Mouse (Mus musculus) thymus, postnatal 25 days (tissue): ENCODE data around the gene Slc22a20.
A peak's percentile ranks its signal among the peaks of the same experiment; 100 is the strongest.

Experiments
- DNase-seq: peaks from one replicate; pipeline ENCODE4 v3.0.0; 2022

The Slc22a20 gene

DNA sequence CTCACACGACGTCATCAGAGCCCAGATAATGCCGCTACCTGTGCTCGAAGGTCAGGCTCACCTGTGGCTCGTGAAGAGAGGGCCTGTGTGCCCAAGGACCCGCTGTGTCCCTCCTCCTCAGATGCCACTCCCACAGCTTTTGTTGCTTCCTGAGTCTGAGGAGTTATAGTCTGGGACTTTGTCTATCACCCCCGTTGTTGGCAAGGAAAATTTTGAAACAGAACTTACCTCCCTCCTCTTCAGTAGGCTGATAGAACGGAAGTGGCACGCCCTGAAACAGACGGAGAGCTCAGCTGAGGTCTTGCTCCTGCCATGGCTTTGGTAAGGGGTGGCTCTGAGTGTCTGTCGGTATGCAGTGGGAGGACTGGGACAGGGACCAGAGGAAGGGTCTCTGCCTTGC is 35.7 kb downstream of the Slc22a20 start:
- DNase-seq, result no peak

DNA sequence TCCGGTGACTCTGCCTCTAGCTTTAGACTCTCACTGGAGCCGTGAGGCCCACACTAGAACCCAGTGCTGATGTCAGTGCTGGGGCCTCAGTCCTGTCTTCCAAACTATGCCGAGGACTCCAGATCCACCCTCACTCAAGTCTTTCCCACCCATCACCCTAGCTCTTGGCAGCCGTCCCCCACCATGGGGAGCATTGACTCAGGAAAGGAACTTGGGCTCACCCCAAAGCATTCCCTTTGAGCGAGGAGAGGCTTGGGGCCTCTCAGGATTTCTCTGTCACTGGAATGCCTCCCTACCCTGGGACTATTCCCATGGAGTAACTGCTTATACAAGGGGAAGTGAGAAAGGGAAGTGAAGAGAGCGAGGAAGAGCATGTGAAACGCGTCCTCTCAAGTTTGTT is 40.1 kb downstream of the Slc22a20 start:
- no peak for DNase-seq

DNA sequence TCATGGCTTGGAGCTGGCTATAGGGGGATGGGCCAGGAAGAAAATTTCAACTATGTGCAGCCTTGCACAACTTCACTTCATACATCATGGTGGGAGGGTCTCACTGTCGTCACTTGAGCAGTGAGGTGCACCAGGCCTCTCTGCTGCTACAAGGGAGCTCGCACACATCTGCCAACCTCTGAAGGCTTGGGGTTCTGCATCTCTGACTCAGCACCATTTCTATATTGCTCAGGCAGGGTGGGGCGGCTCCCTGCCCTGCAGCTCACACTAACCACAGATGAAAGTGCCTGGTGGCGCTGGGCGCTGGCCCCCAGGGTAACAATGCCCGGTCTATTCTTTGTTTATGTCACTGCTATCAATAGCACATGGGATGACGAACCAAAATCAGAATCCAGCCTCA is 40.9 kb downstream of the Slc22a20 start:
- DNase-seq, result no peak

DNA sequence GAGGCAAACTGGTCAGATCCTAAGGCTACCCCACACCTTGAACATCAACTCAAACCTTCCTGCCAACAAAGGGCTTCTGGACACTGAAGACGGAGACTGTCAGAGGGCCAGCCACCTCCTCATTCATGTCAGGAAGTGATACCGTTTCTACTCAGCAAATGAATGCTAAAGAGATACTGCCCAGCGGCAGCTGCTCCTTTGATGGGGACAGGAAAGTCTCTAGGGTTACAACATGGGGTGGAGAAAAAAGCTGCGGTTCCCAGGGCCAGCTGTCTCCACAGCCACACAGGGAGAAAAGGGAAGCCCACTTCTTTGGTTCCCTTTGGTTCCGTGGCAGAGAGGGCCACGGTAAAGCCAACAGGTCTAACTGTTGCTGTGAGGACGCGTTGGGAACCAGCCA is 41.8 kb downstream of the Slc22a20 start:
- no peak for DNase-seq

- DNase-seq, result no peak
Observed at GRCm38 (mm10) chr19:5943404-5943803, 42.5 kb downstream of the Slc22a20 start.

DNA sequence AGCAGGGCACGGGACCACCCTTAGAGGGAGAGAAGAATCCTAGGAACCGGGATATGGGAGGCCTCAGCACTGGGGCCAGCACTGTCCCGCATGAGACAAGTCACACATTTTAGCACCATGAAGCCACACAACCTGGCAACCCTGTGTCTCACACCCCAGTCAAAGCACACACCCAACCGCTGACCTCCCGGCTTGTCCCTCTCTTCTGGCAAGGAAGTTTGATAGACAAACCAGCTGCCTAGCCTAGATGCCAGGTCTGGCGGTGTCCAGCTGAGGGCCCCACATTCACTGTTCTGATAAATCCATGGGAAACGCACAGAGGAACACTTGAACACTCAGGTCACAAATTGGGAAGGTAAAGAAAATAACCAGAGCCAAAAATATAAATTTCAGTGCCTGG is 43.4 kb downstream of the Slc22a20 start:
- no peak for DNase-seq

DNA sequence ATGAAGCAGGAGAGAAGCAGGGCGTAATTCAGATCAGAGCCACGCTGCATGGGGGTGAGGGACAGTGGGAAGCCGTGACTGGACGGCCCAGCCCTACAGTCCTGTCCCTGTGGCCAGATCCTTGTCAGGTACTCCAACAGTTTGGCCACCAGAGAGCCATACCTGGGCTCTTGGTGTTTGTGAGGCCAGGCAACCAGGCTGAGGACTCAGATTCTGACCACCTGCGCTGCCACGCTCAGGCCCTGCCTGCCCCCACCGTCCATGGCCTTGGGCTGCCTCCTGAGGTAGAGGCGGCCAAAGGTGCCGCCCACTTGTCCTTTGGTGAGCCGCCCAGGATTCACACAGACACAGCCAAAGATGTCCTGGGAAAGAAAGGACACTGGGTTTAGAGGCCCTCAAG is 45.3 kb downstream of the Slc22a20 start:
- no peak for DNase-seq

- no peak for DNase-seq
Observed at GRCm38 (mm10) chr19:5940173-5940572, 45.8 kb downstream of the Slc22a20 start.

GRCm38 (mm10) chr19:5939715-5940114 is 46.2 kb downstream of the Slc22a20 start:
- DNase-seq, result no peak

- DNase-seq, result no peak
Observed at GRCm38 (mm10) chr19:5938516-5938915, 47.4 kb downstream of the Slc22a20 start.

- DNase-seq, result no peak
Observed at GRCm38 (mm10) chr19:5937836-5938406, 48.0 kb downstream of the Slc22a20 start.

GRCm38 (mm10) chr19:5937095-5937835 is 48.7 kb downstream of the Slc22a20 start:
- DNase-seq, result no peak

DNA sequence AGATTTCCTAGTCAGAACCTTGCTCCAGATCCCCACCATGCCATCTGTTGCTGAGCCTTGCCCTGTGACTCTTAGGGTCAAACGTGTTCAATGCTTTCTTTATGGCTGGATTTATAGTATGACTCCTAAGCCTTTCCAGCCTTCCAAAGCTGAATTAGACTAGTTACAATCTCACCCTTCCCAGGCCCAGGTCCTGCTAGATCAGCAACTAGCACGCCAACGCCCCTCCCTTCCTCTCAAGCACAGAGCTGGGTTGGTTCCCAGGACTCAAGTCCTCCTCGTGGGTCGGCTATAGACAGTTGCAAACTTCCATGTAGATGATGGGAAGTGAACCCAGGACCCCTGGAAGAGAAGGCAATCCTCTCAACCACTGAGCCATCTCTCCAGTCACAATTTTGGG is 50.3 kb downstream of the Slc22a20 start:
- DNase-seq, result no peak

DNA sequence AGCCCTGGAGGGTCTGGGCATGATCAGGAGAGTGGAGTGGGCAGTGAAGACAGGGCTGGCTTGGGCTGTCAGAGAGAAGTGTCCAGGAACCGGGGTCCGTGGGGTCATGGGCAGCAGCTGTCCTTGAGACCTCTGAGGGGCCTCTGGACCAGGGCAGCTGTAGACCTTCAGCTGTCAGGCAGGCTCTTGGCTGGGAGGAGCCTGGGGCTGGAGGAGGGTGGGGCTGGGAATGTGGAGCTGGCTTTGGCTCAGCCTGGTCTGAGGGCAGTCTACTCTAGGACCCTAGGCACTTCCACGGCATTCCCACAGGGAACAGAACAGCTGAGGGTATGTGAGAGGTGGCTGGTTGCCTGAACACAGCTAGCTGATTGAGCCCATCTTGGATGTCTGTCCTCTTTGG is 50.7 kb downstream of the Slc22a20 start:
- no peak for DNase-seq

DNA sequence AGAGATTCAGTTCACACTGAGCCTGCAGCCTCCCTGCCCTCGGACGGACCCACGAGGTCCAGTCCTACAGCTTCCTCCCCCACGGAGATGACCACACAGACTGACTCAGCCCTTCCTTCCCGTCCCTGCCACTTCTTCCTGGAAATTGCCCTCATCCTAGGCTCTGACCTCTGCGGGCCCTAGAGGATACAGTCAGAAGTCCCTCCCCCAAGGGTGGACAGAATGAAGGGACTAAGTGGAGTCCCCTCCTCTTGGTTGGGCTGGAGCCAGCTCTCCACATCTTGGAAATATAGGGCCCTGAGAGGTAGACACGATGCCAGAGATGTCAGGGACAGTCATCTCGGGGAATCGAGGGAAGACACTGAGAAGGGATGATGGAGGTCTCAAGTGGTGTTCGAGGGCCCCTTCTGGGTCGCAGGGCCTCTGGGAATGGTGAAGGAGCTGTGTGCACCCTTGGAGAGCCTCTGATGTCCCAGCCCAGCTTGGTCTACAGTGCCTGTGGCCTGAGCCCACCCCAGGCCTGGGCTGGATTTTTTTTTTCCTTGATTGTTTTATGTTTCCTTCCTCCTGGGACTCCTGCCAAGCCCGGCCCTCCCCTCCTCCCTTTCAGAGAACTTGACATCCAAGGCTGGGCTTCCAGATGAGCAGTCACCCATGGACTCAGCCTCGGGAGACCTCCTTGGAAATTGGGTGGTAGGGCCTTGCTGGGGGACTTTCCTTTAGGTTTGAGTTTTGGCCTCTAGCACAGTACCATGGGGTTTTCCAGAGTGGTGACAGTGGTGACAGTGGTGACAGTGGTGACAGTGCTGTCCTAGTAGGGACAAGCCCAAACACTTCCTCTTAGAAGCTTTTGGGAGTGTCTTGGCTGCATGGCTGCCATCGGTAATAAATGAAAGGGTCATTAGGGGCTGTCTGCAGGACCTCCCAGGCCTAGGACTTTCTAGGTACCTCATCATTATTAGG is 56.0 kb downstream of the Slc22a20 start:
- DNase-seq, result no peak

DNA sequence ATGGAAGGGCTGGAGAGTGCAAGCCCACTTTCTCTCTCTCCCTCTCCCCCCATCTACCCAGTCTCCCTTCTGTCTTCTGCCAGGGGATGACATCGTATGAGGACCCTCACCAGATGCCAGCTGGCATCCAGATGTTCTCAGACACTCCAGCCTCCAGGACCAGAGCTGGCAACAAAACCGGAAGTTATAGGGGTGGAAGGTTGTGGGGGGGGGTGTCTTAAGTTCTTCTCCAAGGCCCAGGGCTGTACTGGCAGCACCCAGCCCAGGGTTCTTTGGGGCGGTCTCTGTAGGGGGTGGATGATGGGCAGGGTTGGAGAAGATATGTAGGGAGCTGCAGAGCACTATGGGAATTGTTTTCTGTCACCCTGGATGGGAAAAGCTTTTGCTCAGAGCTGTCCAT is 57.4 kb downstream of the Slc22a20 start:
- no peak for DNase-seq

- no peak for DNase-seq
Observed at GRCm38 (mm10) chr19:5928104-5928503, 57.8 kb downstream of the Slc22a20 start.

GRCm38 (mm10) chr19:5927532-5927931 is 58.4 kb downstream of the Slc22a20 start:
- no peak for DNase-seq

DNA sequence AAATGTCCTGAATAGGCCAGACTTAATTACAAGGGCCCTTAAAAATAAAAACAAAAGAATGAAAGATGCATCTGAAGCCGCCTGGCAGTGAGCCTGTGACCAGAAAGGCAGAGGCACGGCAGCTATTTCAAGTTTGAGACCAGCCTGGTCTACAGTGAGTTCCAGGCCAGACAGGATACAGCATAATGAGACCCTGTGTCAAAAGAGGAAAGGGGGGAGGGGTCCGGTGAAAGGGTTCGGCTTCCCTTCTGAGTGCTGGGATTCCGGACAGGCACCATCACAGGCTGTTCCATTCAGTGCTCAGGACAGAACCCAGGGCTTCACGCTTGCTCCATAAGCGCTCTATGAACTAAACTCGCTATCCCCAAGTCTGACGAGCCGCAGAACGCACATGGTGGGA is 58.9 kb downstream of the Slc22a20 start:
- no peak for DNase-seq

DNA sequence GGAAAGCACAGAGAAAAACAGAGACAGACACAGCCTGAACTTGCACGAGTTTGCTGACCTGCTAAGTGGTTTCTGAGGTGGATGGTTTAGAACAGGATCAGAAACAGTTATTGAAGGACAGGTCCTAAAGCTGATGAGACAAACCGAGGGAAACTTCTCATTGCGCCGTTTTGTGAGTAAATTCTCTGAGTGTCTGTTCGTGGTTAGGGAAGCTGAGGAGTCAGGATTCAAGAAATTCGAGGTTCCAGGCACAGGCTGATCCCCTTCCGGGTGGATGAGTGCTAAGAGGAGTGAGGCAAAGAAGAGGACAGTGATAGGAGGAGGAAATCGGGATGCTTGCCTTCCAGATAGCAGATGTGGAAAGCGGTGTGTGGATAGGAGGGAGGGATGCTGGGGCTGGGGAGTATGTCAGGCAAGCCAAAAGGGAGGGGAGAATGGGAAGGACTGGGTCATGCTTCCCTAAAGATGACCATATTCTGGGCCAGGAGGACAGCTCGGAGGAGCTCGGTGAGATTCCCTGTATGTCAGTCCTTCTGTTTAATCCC is 60.6 kb downstream of the Slc22a20 start:
- DNase-seq, result no peak

- peak; percentile 93 for DNase-seq
Observed at GRCm38 (mm10) chr19:5924713-5925093, 61.2 kb downstream of the Slc22a20 start, which contains the start of gene Cdc42ep2. Gene Cdc42ep2, minus strand, starts transcription at chr19:5924816.

DNA sequence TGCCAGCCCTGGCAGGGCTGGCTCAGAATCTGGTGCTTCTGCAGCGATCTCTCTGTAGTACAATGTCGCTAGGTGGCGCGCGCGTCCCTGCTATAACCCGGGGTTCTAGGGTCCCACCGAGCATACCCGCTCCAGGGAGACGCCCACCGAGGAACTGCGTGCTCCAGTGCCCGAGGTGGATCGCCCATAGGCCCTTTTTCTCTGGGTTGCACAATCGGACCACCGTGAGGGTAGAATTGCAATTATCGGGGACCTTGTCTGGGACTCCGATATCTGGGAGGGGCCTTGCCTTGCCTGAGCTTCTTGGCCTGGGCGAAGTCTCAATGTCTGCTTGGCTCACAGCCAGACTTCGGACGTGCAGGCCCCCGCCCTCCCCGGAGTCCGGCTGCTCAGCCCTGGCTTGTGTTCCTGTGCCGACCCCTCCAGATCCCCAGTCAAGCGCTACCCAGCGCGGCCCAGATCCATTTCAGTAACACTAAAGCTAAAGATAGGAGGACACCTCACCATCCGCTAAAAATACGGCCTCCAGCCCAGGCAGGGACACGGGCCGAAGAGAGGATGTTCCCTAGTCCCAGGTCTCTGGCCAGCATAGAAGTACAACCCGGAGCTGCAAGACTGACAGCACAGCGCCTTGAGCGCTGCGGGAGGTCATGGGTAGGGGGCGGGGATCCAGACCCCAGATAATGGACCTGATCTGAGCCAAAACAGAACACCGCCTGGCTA is 61.8 kb downstream of the Slc22a20 start:
- peak; percentile 91 for DNase-seq

GRCm38 (mm10) chr19:5922963-5923362 is 63.0 kb downstream of the Slc22a20 start:
- no peak for DNase-seq
